Mouse (Mus musculus) CH12.LX (cell line): ENCODE results near the gene Slc30a5. TPM values are rescaled to one million over a fixed set of nuclear protein-coding genes. Genes with fewer than 3 reads are reported as not detected.
"Not testable (repeated sequence)": the region's sequence is repeated elsewhere in the genome, so short reads cannot be mapped to it uniquely, and the experiment has no call there.

Experiments
- DNase-seq: peaks from one replicate; pipeline ENCODE4 v3.0.0-alpha.2; 2013; ENCODE audit errors: extremely low read depth
- H3K27ac ChIP-seq: 2 replicates; pipeline ENCODE4 v1.5.1; 2012; ENCODE audit warnings: low read depth, mild to moderate bottlenecking, control low read depth, moderate library complexity; ENCODE audit not compliant: insufficient read depth
- H3K27me3 ChIP-seq: replicated peaks from 2 replicates; pipeline ENCODE3; 2012; ENCODE audit warnings: inconsistent platforms
- H3K36me3 ChIP-seq, 2 experiments: replicated peaks in 1 of 2; 2 replicates each; pipeline versions ENCODE3 to v1.6.1; 2012; ENCODE audit warnings: inconsistent platforms in 1 of 2, low read length in 1 of 2, mild to moderate bottlenecking in 1 of 2, mixed read lengths in 1 of 2, moderate library complexity in 1 of 2; ENCODE audit not compliant: control insufficient read depth in 1 of 2, insufficient read depth in 1 of 2
- H3K4me1 ChIP-seq, 2 experiments: 2 replicates each; pipeline ENCODE4 v1.6.1; 2012; ENCODE audit warnings: inconsistent platforms in 1 of 2, moderate library complexity in 1 of 2; ENCODE audit not compliant: insufficient read depth in 2 of 2, control insufficient read depth in 1 of 2
- H3K4me2 ChIP-seq: 2 replicates; pipeline ENCODE4 v1.6.1; 2012; ENCODE audit warnings: low read depth, mild to moderate bottlenecking, control low read depth; ENCODE audit not compliant: poor library complexity, insufficient read depth, severe bottlenecking
- H3K4me3 ChIP-seq, 3 experiments: fragments of 150-350 bp in 1 of 3; sonication (generic) in 1 of 3; replicated peaks in 1 of 3; 2 replicates each; pipeline versions ENCODE3 to v1.5.1; 2011 to 2012; ENCODE audit warnings: low read depth in 2 of 3, low read length in 2 of 3, mild to moderate bottlenecking in 2 of 3, moderate library complexity in 2 of 3, control low read depth in 1 of 3, improper control_type of control experiment in 1 of 3, inconsistent platforms in 1 of 3, mixed read lengths in 1 of 3; ENCODE audit not compliant: poor library complexity in 1 of 3
- H3K79me2 ChIP-seq: replicated peaks from 2 replicates; pipeline ENCODE4 v1.6.1; 2012; ENCODE audit warnings: mild to moderate bottlenecking, moderate library complexity; ENCODE audit not compliant: control insufficient read depth, poor library complexity, insufficient read depth, severe bottlenecking; ENCODE audit errors: extremely low read depth
- H3K9ac ChIP-seq: 2 replicates; pipeline ENCODE4 v1.6.1; 2012; ENCODE audit warnings: low read depth, mild to moderate bottlenecking, control low read depth, moderate library complexity; ENCODE audit not compliant: insufficient read depth
- H3K9me3 ChIP-seq: replicated peaks from 2 replicates; pipeline ENCODE3; 2012; ENCODE audit warnings: low read length, inconsistent platforms, mixed read lengths
- ETS1 ChIP-seq: conservative IDR thresholded peaks from 2 replicates; pipeline ENCODE4 v1.6.1; 2012; ENCODE audit warnings: low read depth, mild to moderate bottlenecking, inconsistent platforms, low read length, improper control_type of control experiment, moderate library complexity
- MAFK ChIP-seq: IDR thresholded peaks from 2 replicates; pipeline ENCODE4 v1.6.1; 2011; ENCODE audit warnings: low read length, improper control_type of control experiment; ENCODE audit not compliant: insufficient replicate concordance
- POLR2AphosphoS2 ChIP-seq: IDR thresholded peaks from 2 replicates; pipeline ENCODE4 v1.6.1; 2011; ENCODE audit warnings: low read depth, low read length, improper control_type of control experiment
- SIN3A ChIP-seq: IDR thresholded peaks from 2 replicates; pipeline ENCODE4 v1.6.1; 2012; ENCODE audit warnings: low read length, improper control_type of control experiment, inconsistent platforms
- SMC3 ChIP-seq: IDR thresholded peaks from 2 replicates; pipeline ENCODE4 v1.6.1; 2011; ENCODE audit warnings: low read depth, low read length, improper control_type of control experiment
- TCF12 ChIP-seq: IDR thresholded peaks from 2 replicates; pipeline ENCODE4 v1.6.1; 2014; ENCODE audit warnings: low read depth, mild to moderate bottlenecking, inconsistent platforms, low read length, improper control_type of control experiment
- USF2 ChIP-seq: conservative IDR thresholded peaks from 2 replicates; pipeline ENCODE4 v1.6.1; 2011; ENCODE audit warnings: low read depth, low read length, improper control_type of control experiment
- dilution Hi-C: fragments of 300-500 bp; cut with MboI; formaldehyde crosslinking; loops from 2 replicates; pipeline ENCODE4 v1.14.3; 2020; ENCODE audit warnings: low sequenced_read_pairs; ENCODE audit not compliant: extremely low pct_unique_long_range_greater_than_20kb, extremely low pct_ligation_motif_present
- in situ Hi-C: fragments of 300-500 bp; cut with MboI; formaldehyde crosslinking; loops from 3 replicates; pipeline ENCODE4 v1.14.3; 2019; ENCODE audit warnings: low sequenced_read_pairs, low pct_ligation_motif_present, low pct_unique_long_range_greater_than_20kb, mixed read lengths
- polyA plus RNA-seq: library from polyadenylated mRNA; unstranded; fragments of >175 nt; gene quantifications from 2 replicates; pipeline ENCODE4 v1.2.1, GENCODE M21; 2012; ENCODE audit warnings: low read depth; ENCODE audit not compliant: insufficient read length
- total RNA-seq, 2 experiments: library from RNA; depleted of rRNA; stranded (reverse); fragments of 300-350 nt in 1 of 2; fragments of >200 nt in 1 of 2; gene quantifications; 2 replicates each; pipeline ENCODE4 v1.2.3; 2012 to 2014

The Slc30a5 gene
- total and polyA plus RNA-seq, 3 experiments, result 54.4 to 99.9 (median 65.9) TPM

- H3K4me2 ChIP-seq, result no peak overlapping the region
- H3K9ac ChIP-seq, result no peak overlapping the region
- TF ChIP-seq TCF12 (no peak), USF2 (no peak), ETS1 (no peak), SMC3 (no peak), SIN3A (no peak), POLR2AphosphoS2 (no peak)
- DNase-seq, result no peak
- H3K36me3 ChIP-seq, result peaks cover 2 to 47% of the 10 kb centered on the region in 2 experiments
- peaks cover 2% of the 10 kb centered on the region for H3K9me3 ChIP-seq
- 0 out of 2 replicates have a peak overlapping the region, but pooled peaks have one; percentile 33 for H3K27ac ChIP-seq
- H3K79me2 ChIP-seq, result no peaks in the 10 kb centered on the region
- H3K4me1 ChIP-seq, result peaks cover 12 to 25% of the 10 kb centered on the region in 2 experiments
- dilution Hi-C loops, result no loop called here
- in situ Hi-C loops, result no loop called here
- no peaks in the 10 kb centered on the region for H3K27me3 ChIP-seq
- no peak overlapping the region for H3K4me3 ChIP-seq
These were observed 32.5 kb upstream of the Slc30a5 start for GRCm38 (mm10) chr13:100865744-100866143.

DNA sequence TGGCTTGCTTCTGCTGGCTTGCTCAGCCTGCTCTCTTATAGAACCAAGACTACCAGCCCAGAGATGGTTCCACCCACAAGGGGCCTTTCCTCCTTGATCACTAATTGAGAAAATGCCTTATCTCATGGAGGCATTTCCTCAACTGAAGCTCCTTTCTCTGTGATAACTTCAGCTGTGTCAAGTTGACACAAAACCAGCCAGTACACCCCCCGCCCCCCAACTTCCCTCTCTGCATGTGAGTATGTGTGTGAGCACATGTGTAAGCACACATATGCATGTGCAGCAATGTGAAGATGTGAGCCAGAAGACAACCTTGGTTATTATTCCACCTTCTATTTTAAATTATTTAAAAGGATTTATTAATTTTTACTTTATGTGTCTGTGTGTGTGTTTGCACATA lies 30.7 kb upstream of the Slc30a5 start:
- Histone ChIP-seq H3K4me1 (peaks cover 15 to 28% of the 10 kb centered on the region in 2 experiments), H3K36me3 (peaks cover 2 to 30% of the 10 kb centered on the region in 2 experiments)
- H3K9ac ChIP-seq, H3K27me3 ChIP-seq, in situ Hi-C loops, H3K4me3 ChIP-seq, H3K79me2 ChIP-seq, H3K4me2 ChIP-seq, dilution Hi-C loops, DNase-seq, H3K9me3 ChIP-seq, H3K27ac ChIP-seq: not testable (repeated sequence)

- no peak for DNase-seq
- H3K79me2 ChIP-seq, result no peaks in the 10 kb centered on the region
- H3K4me3 ChIP-seq, result no peak overlapping the region
- H3K27ac ChIP-seq, result no peak overlapping the region
- peaks cover 0 to 7% of the 10 kb centered on the region in 2 experiments for H3K36me3 ChIP-seq
- dilution Hi-C loops, result no loop called here
- in situ Hi-C loops, result no loop called here
- H3K9me3 ChIP-seq, result no peaks in the 10 kb centered on the region
- no peak overlapping the region for H3K4me2 ChIP-seq
- TF ChIP-seq MAFK (peak; percentile 87), POLR2AphosphoS2 (no peak)
- no peaks in the 10 kb centered on the region for H3K27me3 ChIP-seq
- peaks cover 3 to 6% of the 10 kb centered on the region in 2 experiments; a peak in 2 of 4 replicates for H3K4me1 ChIP-seq
- H3K9ac ChIP-seq, result no peak overlapping the region
These were observed 25.9 kb upstream of the Slc30a5 start for GRCm38 (mm10) chr13:100859117-100859516.
